Mouse (Mus musculus) stomach, embryonic 16.5 days (tissue): Measurements from ENCODE around the gene Dhx37. TPM values are rescaled to one million over a fixed set of nuclear protein-coding genes. Genes with fewer than 3 reads are reported as not detected.

Experiments
- ATAC-seq: fragments of 200-750 bp; cut with Nextera tagmentation; 2 replicates; pipeline ENCODE4 v1.8.0; 2017; ENCODE audit warnings: moderate number of reproducible peaks, moderate TSS enrichment; ENCODE audit not compliant: insufficient read depth, low FRiP score
- H3K27ac ChIP-seq: fragments of 300-500 bp; sonication (generic); 2 replicates; pipeline ENCODE4 v1.5.1; 2014; ENCODE audit warnings: low read length
- H3K27me3 ChIP-seq: fragments of 300-500 bp; sonication (generic); 2 replicates; pipeline ENCODE4 v1.6.1; 2014; ENCODE audit warnings: low read length, control low read depth, mixed read lengths; ENCODE audit not compliant: control insufficient read depth, insufficient read depth
- H3K36me3 ChIP-seq: fragments of 300-500 bp; sonication (generic); 2 replicates; pipeline ENCODE4 v1.6.1; 2014; ENCODE audit warnings: low read length; ENCODE audit not compliant: control insufficient read depth, insufficient read depth
- H3K4me1 ChIP-seq: fragments of 300-500 bp; sonication (generic); 2 replicates; pipeline ENCODE4 v1.6.1; 2014; ENCODE audit warnings: low read length, control low read depth, mixed read lengths; ENCODE audit not compliant: control insufficient read depth, insufficient read depth
- H3K4me2 ChIP-seq: fragments of 300-500 bp; sonication (generic); 2 replicates; pipeline ENCODE4 v1.6.1; 2014; ENCODE audit warnings: low read depth, low read length, mixed read lengths
- H3K4me3 ChIP-seq: fragments of 300-500 bp; sonication (generic); replicated peaks from 2 replicates; pipeline ENCODE4 v1.5.1; 2014; ENCODE audit warnings: mild to moderate bottlenecking, low read length
- H3K9ac ChIP-seq: fragments of 300-500 bp; sonication (generic); 2 replicates; pipeline ENCODE4 v1.6.1; 2014; ENCODE audit warnings: low read length
- H3K9me3 ChIP-seq: fragments of 300-500 bp; sonication (generic); replicated peaks from 2 replicates; pipeline ENCODE4 v1.6.1; 2016; ENCODE audit warnings: low read length, control low read depth; ENCODE audit not compliant: control insufficient read depth
- WGBS: fragments of 180-500 bp; shearing (Covaris S2); extraction: QIAGEN DNeasy Blood & Tissue Kit; methylation state at CpG from one replicate; pipeline ENCODE4 v1.1.7; 2014; 5-methylcytosine and 5-hydroxymethylcytosine counted together
- polyA plus RNA-seq: library from polyadenylated mRNA; unstranded; fragments of >200 nt; fragmentation: Nextera tagmentation; extraction: Ambion mirVana; gene quantifications from 2 replicates; pipeline ENCODE4 v1.2.1, GENCODE M21; 2015

Gene Dhx37
- polyA plus RNA-seq, 1 experiment from 2014 or later: 8.4 TPM

- H3K4me3 ChIP-seq: no peak overlapping the region
- H3K9ac ChIP-seq: no peak overlapping the region
- WGBS: 69% methylated on average over 3 of the region's 3 CpGs
- H3K36me3 ChIP-seq: no peaks in the 10 kb centered on the region
- H3K27ac ChIP-seq: no peak overlapping the region
- H3K4me2 ChIP-seq: no peak overlapping the region
- no peaks in the 10 kb centered on the region for H3K9me3 ChIP-seq
- H3K4me1 ChIP-seq: peaks cover 5% of the 10 kb centered on the region
- ATAC-seq: no peak
- no peaks in the 10 kb centered on the region for H3K27me3 ChIP-seq
These were observed 26.7 kb upstream of the Dhx37 start for GRCm38 (mm10) chr5:125460574-125460973.

DNA sequence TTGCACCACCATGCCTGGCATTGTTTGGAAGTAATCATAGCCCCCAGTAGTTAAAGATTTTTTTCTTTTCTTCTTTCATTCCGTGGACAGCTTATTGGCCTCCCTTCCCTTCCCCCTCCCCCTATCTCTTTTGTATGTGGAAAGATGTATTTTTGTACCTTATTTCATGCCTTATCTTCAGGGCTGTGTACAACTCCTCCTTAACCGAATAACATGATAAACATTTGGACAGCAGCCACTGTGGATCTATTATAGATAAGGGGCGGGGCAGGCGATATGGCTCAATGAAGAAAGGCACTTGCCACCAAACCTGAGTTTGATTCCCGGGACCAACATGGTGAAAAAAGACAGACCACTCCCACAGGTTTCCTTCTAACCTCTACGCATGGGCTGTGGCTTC is 23.6 kb upstream of the Dhx37 start:
- H3K9ac ChIP-seq: no peak overlapping the region
- 84% methylated on average over 6 of the region's 6 CpGs for WGBS
- no peaks in the 10 kb centered on the region for H3K27me3 ChIP-seq
- H3K9me3 ChIP-seq: no peaks in the 10 kb centered on the region
- no peak for ATAC-seq
- no peak overlapping the region for H3K4me2 ChIP-seq
- H3K36me3 ChIP-seq: no peaks in the 10 kb centered on the region
- no peaks in the 10 kb centered on the region for H3K4me1 ChIP-seq
- H3K4me3 ChIP-seq: no peak overlapping the region
- no peak overlapping the region for H3K27ac ChIP-seq

- H3K9me3 ChIP-seq: no peaks in the 10 kb centered on the region
- H3K4me3 ChIP-seq: no peak overlapping the region
- WGBS: 91% methylated on average over 6 of the region's 6 CpGs
- no peaks in the 10 kb centered on the region for H3K4me1 ChIP-seq
- no peak overlapping the region for H3K27ac ChIP-seq
- no peaks in the 10 kb centered on the region for H3K36me3 ChIP-seq
- ATAC-seq: no peak
- H3K27me3 ChIP-seq: no peaks in the 10 kb centered on the region
- no peak overlapping the region for H3K9ac ChIP-seq
- no peak overlapping the region for H3K4me2 ChIP-seq
These were observed 22.2 kb upstream of the Dhx37 start for GRCm38 (mm10) chr5:125456100-125456499.

GRCm38 (mm10) chr5:125452573-125452972 is 18.7 kb upstream of the Dhx37 start:
- Histone ChIP-seq H3K27ac (no peak overlapping the region), H3K4me2 (no peak overlapping the region), H3K4me1 (no peaks in the 10 kb centered on the region), H3K9ac (no peak overlapping the region), H3K27me3 (no peaks in the 10 kb centered on the region), H3K9me3 (no peaks in the 10 kb centered on the region), H3K4me3 (no peak overlapping the region), H3K36me3 (no peaks in the 10 kb centered on the region)
- ATAC-seq: no peak
- 90% methylated on average over 9 of the region's 9 CpGs for WGBS

- Histone ChIP-seq H3K4me3 (no peak overlapping the region), H3K4me1 (no peaks in the 10 kb centered on the region), H3K9ac (no peak overlapping the region), H3K27ac (no peak overlapping the region), H3K4me2 (no peak overlapping the region), H3K27me3 (no peaks in the 10 kb centered on the region), H3K9me3 (no peaks in the 10 kb centered on the region), H3K36me3 (no peaks in the 10 kb centered on the region)
- WGBS: 76% methylated on average over 5 of the region's 5 CpGs
- ATAC-seq: no peak
These were observed 15.4 kb upstream of the Dhx37 start for GRCm38 (mm10) chr5:125449306-125449705.

DNA sequence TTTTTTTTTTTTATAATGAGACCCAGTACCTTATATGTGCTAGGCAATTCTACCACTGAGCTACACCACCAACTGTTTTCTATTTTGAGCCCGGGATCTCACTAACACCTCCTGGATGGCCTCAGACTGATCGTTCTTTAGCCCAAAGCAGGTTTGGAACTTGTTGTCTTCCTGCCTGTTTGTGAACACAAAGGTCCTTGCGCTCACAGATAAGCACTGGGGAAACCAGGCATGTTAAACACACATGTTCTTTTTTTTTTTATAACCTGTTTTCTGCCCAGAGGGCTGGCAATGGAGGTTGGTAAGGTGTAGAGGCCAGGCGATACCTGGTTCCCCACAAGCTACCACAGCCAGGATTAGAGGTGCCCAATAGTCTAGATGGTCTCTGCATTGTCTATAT is 14.7 kb upstream of the Dhx37 start:
- H3K4me1 ChIP-seq: no peaks in the 10 kb centered on the region
- no peaks in the 10 kb centered on the region for H3K36me3 ChIP-seq
- H3K9ac ChIP-seq: no peak overlapping the region
- no peak for ATAC-seq
- no peaks in the 10 kb centered on the region for H3K27me3 ChIP-seq
- H3K4me3 ChIP-seq: no peak overlapping the region
- H3K9me3 ChIP-seq: no peaks in the 10 kb centered on the region
- H3K4me2 ChIP-seq: no peak overlapping the region
- no peak overlapping the region for H3K27ac ChIP-seq
- 87% methylated on average over 4 of the region's 4 CpGs for WGBS

GRCm38 (mm10) chr5:125448026-125448425 is 14.1 kb upstream of the Dhx37 start:
- H3K4me1 ChIP-seq: no peaks in the 10 kb centered on the region
- no peak overlapping the region for H3K9ac ChIP-seq
- H3K9me3 ChIP-seq: 0 out of 2 replicates have a peak, but pooled peaks cover 4% of the 10 kb centered on the region
- H3K27ac ChIP-seq: no peak overlapping the region
- WGBS: 79% methylated on average over 3 of the region's 3 CpGs
- no peak for ATAC-seq
- no peak overlapping the region for H3K4me3 ChIP-seq
- no peaks in the 10 kb centered on the region for H3K36me3 ChIP-seq
- H3K4me2 ChIP-seq: no peak overlapping the region
- no peaks in the 10 kb centered on the region for H3K27me3 ChIP-seq

DNA sequence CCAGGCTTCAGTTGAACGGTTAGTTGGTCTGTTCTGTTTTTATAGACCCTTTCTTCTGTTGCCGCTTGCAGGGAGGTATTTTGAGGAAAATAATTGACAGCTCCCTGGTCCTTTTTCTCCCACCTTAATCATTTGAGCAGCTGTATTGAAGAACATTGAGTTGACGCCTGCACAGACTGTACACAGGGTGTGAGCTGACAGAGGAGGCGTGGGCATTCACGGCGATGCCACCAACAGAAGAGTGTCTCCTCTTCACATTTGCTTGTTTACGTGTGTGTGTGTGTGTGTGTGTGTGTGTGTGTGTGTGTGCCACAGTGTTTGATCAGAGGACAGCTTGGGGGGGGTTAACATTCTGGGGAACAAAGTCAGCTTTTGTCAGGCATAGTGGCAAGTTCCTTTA is 12.4 kb upstream of the Dhx37 start:
- 71% methylated on average over 7 of the region's 7 CpGs for WGBS
- H3K36me3 ChIP-seq: no peaks in the 10 kb centered on the region

DNA sequence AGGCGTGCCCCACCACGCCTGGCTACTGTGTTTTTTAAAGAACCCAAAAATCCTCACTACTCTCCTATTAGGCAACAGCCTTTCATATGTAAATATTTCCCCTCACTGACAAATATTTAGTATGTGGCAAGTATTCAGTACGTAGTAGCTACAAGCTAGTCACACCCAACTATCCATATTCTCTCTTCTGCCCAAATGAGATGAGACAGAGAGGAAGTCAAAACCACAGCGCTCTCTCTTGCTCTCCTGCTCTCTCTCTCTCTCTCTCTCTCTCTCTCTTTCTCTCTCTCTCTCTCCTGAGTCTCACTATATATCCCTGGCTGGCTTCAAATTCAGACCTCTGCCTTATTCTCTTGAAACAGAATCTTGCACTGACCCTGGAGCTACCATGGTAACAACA is 10.6 kb upstream of the Dhx37 start:
- no peak overlapping the region for H3K4me2 ChIP-seq
- no peak for ATAC-seq
- no peak overlapping the region for H3K27ac ChIP-seq
- no peaks in the 10 kb centered on the region for H3K36me3 ChIP-seq
- no peak overlapping the region for H3K4me3 ChIP-seq
- H3K9me3 ChIP-seq: 0 out of 2 replicates have a peak, but pooled peaks cover 4% of the 10 kb centered on the region
- no peak overlapping the region for H3K9ac ChIP-seq
- H3K4me1 ChIP-seq: peaks cover 13% of the 10 kb centered on the region
- 83% methylated on average over 4 of the region's 4 CpGs for WGBS
- H3K27me3 ChIP-seq: no peaks in the 10 kb centered on the region

More for the DNA sequence above, 12.4 kb upstream of the Dhx37 start:
- Histone ChIP-seq H3K4me3 (no peak overlapping the region), H3K27ac (no peak overlapping the region), H3K9ac (no peak overlapping the region), H3K4me1 (peaks cover 9% of the 10 kb centered on the region), H3K9me3 (0 out of 2 replicates have a peak, but pooled peaks cover 4% of the 10 kb centered on the region), H3K4me2 (no peak overlapping the region), H3K27me3 (no peaks in the 10 kb centered on the region)
- ATAC-seq: no peak

DNA sequence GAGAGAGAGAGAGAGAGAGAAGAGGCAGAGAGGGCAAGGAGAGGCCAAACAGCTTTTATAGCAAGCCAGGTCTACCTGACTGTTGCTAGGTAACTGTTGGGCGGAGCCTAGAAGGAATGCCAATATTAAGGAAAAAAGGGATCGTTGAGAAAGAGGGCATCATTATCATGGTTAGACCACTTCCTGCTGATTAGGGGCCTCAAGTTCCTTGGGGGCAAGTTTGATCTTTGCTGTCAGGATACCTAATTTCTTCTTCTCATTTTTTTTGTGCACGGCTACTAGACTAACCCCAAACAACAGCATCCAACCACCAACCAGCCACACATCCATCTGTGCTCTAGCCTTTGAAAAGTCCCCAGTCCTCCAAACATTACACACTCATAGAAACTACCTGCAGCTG is 10.0 kb upstream of the Dhx37 start:
- no peak for ATAC-seq
- 0 out of 2 replicates have a peak, but pooled peaks cover 4% of the 10 kb centered on the region for H3K9me3 ChIP-seq
- H3K4me3 ChIP-seq: no peak overlapping the region
- no peak overlapping the region for H3K9ac ChIP-seq
- H3K27me3 ChIP-seq: no peaks in the 10 kb centered on the region
- H3K4me2 ChIP-seq: no peak overlapping the region
- no peaks in the 10 kb centered on the region for H3K36me3 ChIP-seq
- no peak overlapping the region for H3K27ac ChIP-seq
- 68% methylated on average over 3 of the region's 3 CpGs for WGBS
- H3K4me1 ChIP-seq: peaks cover 13% of the 10 kb centered on the region
